Mouse (Mus musculus): ENCODE measurements around the gene Tiam1. TPM values are rescaled to one million over a fixed set of nuclear protein-coding genes. Genes with fewer than 3 reads are reported as not detected.

The Tiam1 gene
- polyA plus RNA-seq, 1 experiment = 14.1 TPM

- no peak overlapping the region for H3K27ac ChIP-seq (ENCODE audit: control insufficient read depth, insufficient read depth, low read length)
- no peaks in the 10 kb centered on the region for H3K27me3 ChIP-seq (ENCODE audit: control insufficient read depth, insufficient read depth, low read length)
- DNase-seq = peak; percentile 16
- 8% methylated on average over 20 of the region's 20 CpGs for WGBS
- peaks cover 28% of the 10 kb centered on the region for H3K4me1 ChIP-seq (replicated peaks; ENCODE audit: control insufficient read depth, insufficient read depth, low read length)
- peak overlapping the region; percentile 58 for H3K4me3 ChIP-seq (ENCODE audit: control insufficient read depth, insufficient read depth, low read length)
- TF ChIP-seq CTCF (IDR thresholded peaks at IDR 0.05; ENCODE audit: borderline replicate concordance, control insufficient read depth, extremely low read depth, insufficient read depth, low read length, poor library complexity) (no peak), POLR2A (IDR thresholded peaks at IDR 0.05; ENCODE audit: control insufficient read depth, extremely low read depth, insufficient read depth, low read length, poor library complexity) (0 out of 2 replicates have a peak, but pooled peaks have one; percentile 22)
- H3K36me3 ChIP-seq (ENCODE audit: control insufficient read depth, insufficient read depth, low read length) = no peaks in the 10 kb centered on the region
Measured at GRCm38 (mm10) chr16:90142247-90142573, 1.4 kb downstream of the Tiam1 start.

DNA sequence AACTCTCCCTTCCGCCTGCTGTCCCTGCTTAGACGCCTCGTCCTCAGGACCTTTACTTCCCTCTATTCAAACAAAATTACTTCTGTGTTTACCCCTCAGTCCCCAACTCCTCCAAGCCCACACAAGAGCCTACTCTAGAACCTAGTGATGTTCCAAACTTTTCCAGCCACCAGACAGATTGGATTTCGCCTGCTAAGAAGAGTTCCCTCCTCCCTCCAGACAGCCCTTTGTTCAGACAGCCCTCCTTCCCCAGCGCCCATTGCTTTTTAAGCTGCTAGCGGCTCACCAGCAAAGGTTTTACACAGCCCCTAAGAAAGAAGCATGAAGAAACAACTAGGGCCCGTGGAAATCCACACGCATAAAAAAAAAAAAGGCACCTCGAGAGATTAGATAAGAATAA is 2.0 kb downstream of the Tiam1 start:
- TF ChIP-seq CTCF (IDR thresholded peaks at IDR 0.05; ENCODE audit: borderline replicate concordance, control insufficient read depth, extremely low read depth, insufficient read depth, low read length, poor library complexity) = no peak
- no peak for TF ChIP-seq POLR2A (IDR thresholded peaks at IDR 0.05; ENCODE audit: control insufficient read depth, extremely low read depth, insufficient read depth, low read length, poor library complexity)
- H3K27me3 ChIP-seq (ENCODE audit: control insufficient read depth, insufficient read depth, low read length) = no peaks in the 10 kb centered on the region
- no peak overlapping the region for H3K4me3 ChIP-seq (ENCODE audit: control insufficient read depth, insufficient read depth, low read length)
- WGBS = 71% methylated on average over 9 of the region's 9 CpGs
- no peak overlapping the region for H3K27ac ChIP-seq (ENCODE audit: control insufficient read depth, insufficient read depth, low read length)
- H3K36me3 ChIP-seq (ENCODE audit: control insufficient read depth, insufficient read depth, low read length) = no peaks in the 10 kb centered on the region
- H3K4me1 ChIP-seq (replicated peaks; ENCODE audit: control insufficient read depth, insufficient read depth, low read length) = peaks cover 28% of the 10 kb centered on the region
- no peak for DNase-seq

DNA sequence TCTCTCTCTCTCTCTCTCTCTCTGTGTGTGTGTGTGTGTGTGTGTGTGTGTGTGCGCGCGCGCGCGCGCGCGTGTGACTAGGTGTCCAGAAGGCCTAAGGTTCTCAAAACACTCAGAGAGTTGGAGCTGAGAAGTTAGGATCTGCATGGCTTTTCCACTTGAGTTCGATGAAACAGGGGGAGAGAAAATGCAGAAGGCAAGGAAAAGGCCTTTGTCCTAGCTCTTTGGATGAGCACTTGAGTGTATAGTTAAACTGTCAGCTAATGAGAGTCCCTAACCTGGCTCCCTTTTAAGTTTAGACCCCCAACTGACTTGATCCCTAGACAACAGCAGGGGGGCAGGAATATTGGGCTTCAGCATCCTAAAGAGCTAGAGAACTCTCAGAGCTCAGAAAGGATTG is 3.0 kb downstream of the Tiam1 start:
- H3K27me3 ChIP-seq (ENCODE audit: control insufficient read depth, insufficient read depth, low read length) = no peaks in the 10 kb centered on the region
- H3K4me3 ChIP-seq (ENCODE audit: control insufficient read depth, insufficient read depth, low read length) = no peak overlapping the region
- H3K36me3 ChIP-seq (ENCODE audit: control insufficient read depth, insufficient read depth, low read length) = no peaks in the 10 kb centered on the region
- TF ChIP-seq POLR2A (IDR thresholded peaks at IDR 0.05; ENCODE audit: control insufficient read depth, extremely low read depth, insufficient read depth, low read length, poor library complexity) = no peak
- no peak for TF ChIP-seq CTCF (IDR thresholded peaks at IDR 0.05; ENCODE audit: borderline replicate concordance, control insufficient read depth, extremely low read depth, insufficient read depth, low read length, poor library complexity)
- H3K27ac ChIP-seq (ENCODE audit: control insufficient read depth, insufficient read depth, low read length) = no peak overlapping the region
- 99% methylated on average over 10 of the region's 10 CpGs for WGBS
- peaks cover 28% of the 10 kb centered on the region for H3K4me1 ChIP-seq (replicated peaks; ENCODE audit: control insufficient read depth, insufficient read depth, low read length)
- DNase-seq = no peak

DNA sequence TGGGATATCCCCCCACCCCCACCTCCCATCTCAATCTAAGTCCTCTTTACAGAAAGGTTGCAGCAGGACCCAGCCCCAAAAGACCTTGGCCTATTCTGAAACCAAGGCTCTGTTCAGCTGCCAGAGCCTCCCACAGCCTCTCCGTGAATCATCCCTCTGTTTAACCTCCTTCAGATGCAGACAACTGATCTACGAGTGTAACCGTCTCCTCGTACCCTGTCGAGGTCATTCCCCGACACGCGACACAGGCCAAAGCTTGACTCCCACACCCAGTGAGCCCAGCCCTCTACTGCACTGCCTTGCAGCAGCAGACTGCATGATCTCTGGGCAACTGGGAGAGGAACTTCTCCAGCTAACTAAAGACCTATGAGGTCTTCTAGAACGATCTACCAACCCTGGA is 3.9 kb downstream of the Tiam1 start:
- TF ChIP-seq CTCF (IDR thresholded peaks at IDR 0.05; ENCODE audit: borderline replicate concordance, control insufficient read depth, extremely low read depth, insufficient read depth, low read length, poor library complexity) (no peak), POLR2A (IDR thresholded peaks at IDR 0.05; ENCODE audit: control insufficient read depth, extremely low read depth, insufficient read depth, low read length, poor library complexity) (no peak)
- WGBS = 89% methylated on average over 9 of the region's 9 CpGs

GRCm38 (mm10) chr16:90138151-90138550 is 5.4 kb downstream of the Tiam1 start:
- Histone ChIP-seq H3K36me3 (ENCODE audit: control insufficient read depth, insufficient read depth, low read length) (no peaks in the 10 kb centered on the region), H3K27ac (ENCODE audit: control insufficient read depth, insufficient read depth, low read length) (no peak overlapping the region), H3K4me1 (replicated peaks; ENCODE audit: control insufficient read depth, insufficient read depth, low read length) (peaks cover 23% of the 10 kb centered on the region), H3K4me3 (ENCODE audit: control insufficient read depth, insufficient read depth, low read length) (peak overlapping the region; percentile 8; the same call in 1 of the 2 replicates), H3K27me3 (ENCODE audit: control insufficient read depth, insufficient read depth, low read length) (no peaks in the 10 kb centered on the region)
- TF ChIP-seq POLR2A (IDR thresholded peaks at IDR 0.05; ENCODE audit: control insufficient read depth, extremely low read depth, insufficient read depth, low read length, poor library complexity) (no peak), CTCF (IDR thresholded peaks at IDR 0.05; ENCODE audit: borderline replicate concordance, control insufficient read depth, extremely low read depth, insufficient read depth, low read length, poor library complexity) (no peak)
- WGBS = 14% methylated on average over 12 of the region's 12 CpGs
- peak; percentile 55 for DNase-seq

More for the DNA sequence above, 3.9 kb downstream of the Tiam1 start:
- no peak for DNase-seq
- H3K27ac ChIP-seq (ENCODE audit: control insufficient read depth, insufficient read depth, low read length) = no peak overlapping the region
- no peaks in the 10 kb centered on the region for H3K36me3 ChIP-seq (ENCODE audit: control insufficient read depth, insufficient read depth, low read length)
- H3K4me3 ChIP-seq (ENCODE audit: control insufficient read depth, insufficient read depth, low read length) = no peak overlapping the region
- H3K27me3 ChIP-seq (ENCODE audit: control insufficient read depth, insufficient read depth, low read length) = no peaks in the 10 kb centered on the region
- H3K4me1 ChIP-seq (replicated peaks; ENCODE audit: control insufficient read depth, insufficient read depth, low read length) = peaks cover 27% of the 10 kb centered on the region

GRCm38 (mm10) chr16:90137175-90137574 is 6.4 kb downstream of the Tiam1 start:
- H3K4me3 ChIP-seq (ENCODE audit: control insufficient read depth, insufficient read depth, low read length) = no peak overlapping the region
- WGBS = 75% methylated on average over 23 of the region's 23 CpGs

DNA sequence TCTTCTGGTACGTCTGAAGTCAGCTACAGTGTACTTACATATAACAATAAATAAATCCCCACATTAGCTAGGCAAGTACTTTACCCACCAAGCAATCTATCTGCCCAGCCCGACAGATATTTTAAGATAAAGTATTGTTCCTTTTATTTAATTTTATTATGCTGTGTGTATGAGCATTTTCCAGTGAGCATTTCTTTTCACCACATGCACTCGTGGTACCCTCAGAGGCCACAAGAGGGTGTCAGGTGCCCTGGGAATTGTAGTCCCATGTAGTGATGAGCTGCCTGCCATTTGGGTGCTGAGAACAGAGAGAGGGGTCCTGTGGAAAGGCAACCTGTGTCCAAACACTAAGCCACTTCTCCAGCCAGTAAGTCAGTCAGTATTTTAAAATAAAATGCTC is 8.0 kb downstream of the Tiam1 start:
- 97% methylated on average over 3 of the region's 3 CpGs for WGBS
- Histone ChIP-seq H3K36me3 (ENCODE audit: control insufficient read depth, insufficient read depth, low read length) (no peaks in the 10 kb centered on the region), H3K4me1 (replicated peaks; ENCODE audit: control insufficient read depth, insufficient read depth, low read length) (peaks cover 13% of the 10 kb centered on the region), H3K27ac (ENCODE audit: control insufficient read depth, insufficient read depth, low read length) (no peak overlapping the region), H3K4me3 (ENCODE audit: control insufficient read depth, insufficient read depth, low read length) (no peak overlapping the region), H3K27me3 (ENCODE audit: control insufficient read depth, insufficient read depth, low read length) (no peaks in the 10 kb centered on the region)
- TF ChIP-seq CTCF (IDR thresholded peaks at IDR 0.05; ENCODE audit: borderline replicate concordance, control insufficient read depth, extremely low read depth, insufficient read depth, low read length, poor library complexity) (no peak), POLR2A (IDR thresholded peaks at IDR 0.05; ENCODE audit: control insufficient read depth, extremely low read depth, insufficient read depth, low read length, poor library complexity) (no peak)
- peak; percentile 21 for DNase-seq

More at GRCm38 (mm10) chr16:90137175-90137574, 6.4 kb downstream of the Tiam1 start:
- Histone ChIP-seq H3K27ac (ENCODE audit: control insufficient read depth, insufficient read depth, low read length) (no peak overlapping the region), H3K4me1 (replicated peaks; ENCODE audit: control insufficient read depth, insufficient read depth, low read length) (peaks cover 14% of the 10 kb centered on the region), H3K27me3 (ENCODE audit: control insufficient read depth, insufficient read depth, low read length) (no peaks in the 10 kb centered on the region), H3K36me3 (ENCODE audit: control insufficient read depth, insufficient read depth, low read length) (no peaks in the 10 kb centered on the region)
- TF ChIP-seq POLR2A (IDR thresholded peaks at IDR 0.05; ENCODE audit: control insufficient read depth, extremely low read depth, insufficient read depth, low read length, poor library complexity) = no peak
- no peak for TF ChIP-seq CTCF (IDR thresholded peaks at IDR 0.05; ENCODE audit: borderline replicate concordance, control insufficient read depth, extremely low read depth, insufficient read depth, low read length, poor library complexity)
- no peak for DNase-seq
